Mouse (Mus musculus): ENCODE data around the gene Hoxa6.
A peak's percentile ranks its signal among the peaks of the same experiment; 100 is the strongest.

Gene Hoxa6

DNA sequence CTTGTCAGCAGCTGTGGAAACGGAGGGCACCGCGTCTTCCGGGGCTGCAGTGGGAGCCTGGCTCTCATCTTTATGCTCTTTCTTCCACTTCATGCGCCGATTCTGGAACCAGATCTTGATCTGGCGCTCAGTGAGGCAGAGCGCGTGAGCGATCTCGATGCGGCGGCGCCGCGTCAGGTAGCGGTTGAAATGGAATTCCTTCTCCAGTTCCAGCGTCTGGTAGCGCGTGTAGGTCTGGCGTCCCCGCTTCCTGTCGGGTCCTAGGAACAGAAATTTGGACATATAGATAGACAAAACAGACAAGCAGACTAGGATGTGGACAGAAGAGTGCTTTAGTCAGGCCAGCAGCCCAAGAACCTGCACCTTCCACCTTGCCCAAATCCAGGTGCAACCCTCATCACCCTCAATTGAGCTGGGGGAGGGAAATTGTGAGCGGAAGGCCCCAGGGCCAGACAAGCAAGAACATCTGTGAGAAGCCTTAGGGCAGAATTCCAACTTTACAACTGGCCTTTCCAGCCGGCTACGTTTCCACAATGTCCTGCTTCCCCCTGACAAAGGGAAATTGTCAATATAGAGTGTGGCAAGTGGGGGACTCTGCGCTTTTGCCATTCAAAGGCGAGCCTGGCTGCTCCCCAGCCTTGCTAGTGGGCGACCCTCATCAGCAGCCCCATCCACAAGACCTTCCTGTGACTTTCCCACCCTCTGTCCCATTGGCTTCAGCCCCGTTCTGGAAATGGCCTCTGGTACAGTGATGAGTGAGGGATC lies 7.4 kb upstream of the Hoxa6 start:
- no peak for DNase-seq (ENCODE audit: low spot score in 2 of 2)

- no peak for DNase-seq (ENCODE audit: low spot score in 2 of 2)
Observed at GRCm38 (mm10) chr6:52215070-52215469, 6.5 kb upstream of the Hoxa6 start.

DNA sequence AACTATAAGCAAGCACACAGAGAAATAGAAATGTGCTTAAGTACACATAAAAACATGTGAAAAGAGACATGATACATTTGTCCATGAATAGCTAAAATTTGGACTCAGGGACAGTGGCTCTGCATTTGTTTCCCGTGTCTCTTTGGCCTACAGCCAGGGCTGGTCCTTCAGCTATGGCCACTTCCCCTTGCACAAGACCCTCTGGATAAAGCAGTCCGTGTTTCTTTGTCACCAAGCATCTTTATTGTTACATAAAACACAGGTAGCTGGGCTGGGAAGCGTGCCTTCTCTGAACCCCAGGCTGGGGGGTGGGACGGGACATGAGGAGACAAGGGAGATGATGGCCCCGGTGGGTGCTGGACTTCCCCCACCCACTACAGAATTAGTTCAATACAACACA lies 5.7 kb upstream of the Hoxa6 start:
- no peak for DNase-seq (ENCODE audit: low spot score in 2 of 2)

GRCm38 (mm10) chr6:52213119-52213986 lies 4.8 kb upstream of the Hoxa6 start, which contains the start of the genes Hoxa3 and Gm28308:
Hoxa3 (minus strand) TSS chr6:52213336.
Gm28308 (minus strand) TSS chr6:52213339.
- DNase-seq (ENCODE audit: low spot score in 2 of 2) = no peak

- no peak for DNase-seq (ENCODE audit: low spot score in 2 of 2)
Observed at GRCm38 (mm10) chr6:52212556-52213118, 4.1 kb upstream of the Hoxa6 start.

GRCm38 (mm10) chr6:52211961-52212360 lies 3.4 kb upstream of the Hoxa6 start:
- DNase-seq (ENCODE audit: low spot score in 2 of 2) = no peak

- peak in 1 of 2 experiments; percentile 72 for DNase-seq (ENCODE audit: low spot score in 2 of 2)
Observed at GRCm38 (mm10) chr6:52211170-52211935, 2.8 kb upstream of the Hoxa6 start.

DNA sequence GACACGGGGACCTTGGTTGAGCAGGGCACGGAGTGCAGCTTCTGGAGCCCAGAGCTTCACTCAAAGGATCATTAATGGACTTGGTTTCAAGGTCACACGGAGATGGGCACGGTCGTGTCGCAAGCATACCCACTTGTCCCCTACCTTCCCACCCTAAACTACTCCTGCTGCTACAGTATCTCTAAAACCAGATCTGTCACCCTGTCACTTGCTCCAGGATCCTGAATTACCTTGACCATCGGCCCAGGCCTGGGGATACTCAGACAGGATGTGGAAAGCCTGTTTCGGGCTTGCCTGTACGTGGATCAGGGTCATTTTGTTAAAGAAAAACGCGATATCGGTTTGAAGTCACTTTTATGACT lies 1.1 kb upstream of the Hoxa6 start:
- DNase-seq (ENCODE audit: low spot score in 2 of 2) = no peak

DNA sequence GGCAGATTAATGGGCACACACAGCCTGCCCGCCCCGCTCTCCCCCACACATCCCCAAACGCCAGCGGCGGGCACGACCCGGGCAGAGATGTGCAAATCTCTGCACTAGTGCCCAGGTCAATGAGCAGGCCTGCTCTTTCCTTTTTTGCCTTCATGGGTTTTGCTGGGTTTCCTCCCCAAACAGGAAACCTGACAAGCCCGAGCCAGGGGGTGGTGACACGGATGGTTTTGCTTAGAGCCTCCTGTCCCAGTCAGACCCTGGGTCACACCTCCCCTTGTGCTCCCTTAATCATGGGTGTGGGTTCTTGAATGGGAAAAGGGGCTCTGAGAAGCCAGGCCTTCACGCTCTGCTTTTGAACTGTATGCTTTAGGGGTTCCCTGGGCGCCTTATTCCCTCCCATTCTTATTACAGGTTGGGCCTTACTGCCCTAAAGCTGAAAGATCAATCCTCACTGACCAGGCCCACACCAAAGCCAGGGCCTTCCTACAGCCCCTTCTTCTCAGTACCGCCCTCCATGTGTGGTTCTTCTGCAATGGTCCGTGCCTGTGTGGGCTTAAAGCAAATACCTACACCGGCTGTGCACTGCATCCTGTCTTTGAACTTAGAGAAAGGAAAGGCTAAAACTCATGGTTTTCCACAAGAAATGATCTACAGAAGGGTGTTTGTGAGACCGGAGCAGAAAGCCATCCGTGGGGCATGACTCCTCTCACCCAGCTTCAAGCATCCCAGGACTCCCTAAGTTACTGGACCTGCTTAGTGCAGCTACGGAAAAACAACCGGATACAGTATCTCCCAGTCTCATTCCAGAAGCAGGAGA lies 554 bp upstream of the Hoxa6 start:
- DNase-seq (ENCODE audit: low spot score in 2 of 2) = no peak

GRCm38 (mm10) chr6:52207684-52207976 lies 892 bp downstream of the Hoxa6 start:
- no peak for DNase-seq (ENCODE audit: low spot score in 2 of 2)

DNA sequence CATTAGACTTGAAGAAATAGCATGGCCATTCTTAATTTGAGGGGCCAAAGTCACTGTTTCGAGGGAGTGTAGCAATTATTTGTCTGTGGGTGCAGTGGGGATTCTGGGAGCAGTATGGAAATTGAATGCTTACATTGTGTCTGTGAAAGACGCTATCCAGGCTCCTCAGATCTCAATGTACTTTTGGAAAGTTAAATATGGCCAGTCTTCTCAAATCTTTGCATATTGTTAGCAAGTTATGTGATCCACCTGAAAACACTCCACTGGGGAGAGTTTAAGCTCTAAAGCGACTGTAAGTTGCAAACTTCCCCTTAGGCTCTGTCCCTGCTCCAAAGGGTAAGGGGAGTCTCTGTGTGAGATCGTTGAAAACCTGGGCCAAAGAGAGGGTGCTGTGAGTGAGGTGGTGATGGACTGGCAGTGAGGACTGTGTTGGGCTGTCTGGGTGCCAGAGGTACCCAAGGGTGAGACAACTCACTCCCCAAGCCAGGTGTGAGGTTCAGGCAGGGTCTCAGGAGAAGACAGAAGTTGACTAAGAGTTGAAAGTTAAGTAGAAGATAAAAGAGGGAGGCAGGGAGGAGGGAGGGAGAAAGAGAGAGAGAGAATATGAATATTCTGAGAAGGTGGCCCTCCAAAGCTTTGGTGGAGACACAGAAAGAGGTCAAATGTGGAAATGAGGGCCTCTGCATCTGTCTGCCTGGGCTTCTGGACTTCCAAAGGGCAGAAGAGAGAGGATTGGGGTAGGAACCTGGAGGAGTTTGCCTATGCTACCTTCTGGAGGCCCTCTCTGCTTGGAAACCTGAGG lies 1.4 kb downstream of the Hoxa6 start:
- DNase-seq (ENCODE audit: low spot score in 2 of 2) = no peak

DNA sequence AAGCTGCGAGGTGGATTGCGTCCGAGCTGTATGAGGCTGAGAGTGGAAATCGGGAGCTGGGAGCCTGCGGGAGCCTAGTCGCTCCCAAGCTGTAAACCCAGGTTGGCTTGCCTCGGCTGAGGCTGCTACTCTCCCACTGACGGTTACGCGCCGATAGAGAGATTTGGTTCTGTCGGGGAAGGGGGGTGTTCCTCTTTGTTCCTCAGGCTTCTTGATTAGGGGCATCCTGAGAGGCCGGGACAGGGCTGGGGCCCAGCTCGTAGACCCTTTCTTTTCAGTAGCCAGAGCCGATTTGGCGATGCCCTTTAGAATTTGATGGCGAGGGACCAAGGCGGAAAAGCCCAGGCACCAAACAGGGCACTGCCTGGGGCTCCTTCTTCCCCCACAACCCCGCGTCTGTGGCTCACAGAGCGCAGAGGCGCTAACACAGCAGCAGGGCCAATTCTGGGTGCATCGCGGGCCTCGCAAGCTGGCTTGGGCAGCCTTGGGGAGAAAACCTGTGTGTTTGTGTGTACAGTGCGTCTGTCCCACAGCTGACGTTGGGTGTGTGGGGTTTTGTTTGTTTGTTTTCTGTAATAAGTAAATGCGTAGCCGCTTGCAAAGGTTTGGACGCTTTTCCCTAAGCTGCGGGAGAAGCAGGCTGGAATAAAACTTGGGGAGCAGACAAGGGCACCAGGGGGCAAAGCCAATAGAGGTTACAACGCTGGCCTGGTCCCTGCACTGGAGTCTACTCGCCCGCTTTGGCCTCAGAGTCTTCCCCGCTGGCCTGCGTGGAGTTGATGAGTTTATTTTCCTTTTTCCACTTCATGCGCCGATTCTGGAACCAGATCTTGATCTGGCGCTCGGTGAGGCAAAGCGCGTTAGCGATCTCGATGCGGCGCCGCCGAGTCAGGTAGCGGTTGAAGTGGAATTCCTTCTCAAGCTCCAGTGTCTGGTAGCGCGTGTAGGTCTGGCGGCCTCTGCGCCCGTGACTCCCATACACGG lies 2.6 kb downstream of the Hoxa6 start:
- no peak for DNase-seq (ENCODE audit: low spot score in 2 of 2)

- no peak for DNase-seq (ENCODE audit: low spot score in 2 of 2)
Observed at GRCm38 (mm10) chr6:52205221-52205620, 3.3 kb downstream of the Hoxa6 start.

- DNase-seq (ENCODE audit: low spot score in 2 of 2) = no peak
Observed at GRCm38 (mm10) chr6:52204050-52204752, 4.3 kb downstream of the Hoxa6 start, which contains the start of gene Hoxa5. Hoxa5 (minus strand) TSS chr6:52204587.

DNA sequence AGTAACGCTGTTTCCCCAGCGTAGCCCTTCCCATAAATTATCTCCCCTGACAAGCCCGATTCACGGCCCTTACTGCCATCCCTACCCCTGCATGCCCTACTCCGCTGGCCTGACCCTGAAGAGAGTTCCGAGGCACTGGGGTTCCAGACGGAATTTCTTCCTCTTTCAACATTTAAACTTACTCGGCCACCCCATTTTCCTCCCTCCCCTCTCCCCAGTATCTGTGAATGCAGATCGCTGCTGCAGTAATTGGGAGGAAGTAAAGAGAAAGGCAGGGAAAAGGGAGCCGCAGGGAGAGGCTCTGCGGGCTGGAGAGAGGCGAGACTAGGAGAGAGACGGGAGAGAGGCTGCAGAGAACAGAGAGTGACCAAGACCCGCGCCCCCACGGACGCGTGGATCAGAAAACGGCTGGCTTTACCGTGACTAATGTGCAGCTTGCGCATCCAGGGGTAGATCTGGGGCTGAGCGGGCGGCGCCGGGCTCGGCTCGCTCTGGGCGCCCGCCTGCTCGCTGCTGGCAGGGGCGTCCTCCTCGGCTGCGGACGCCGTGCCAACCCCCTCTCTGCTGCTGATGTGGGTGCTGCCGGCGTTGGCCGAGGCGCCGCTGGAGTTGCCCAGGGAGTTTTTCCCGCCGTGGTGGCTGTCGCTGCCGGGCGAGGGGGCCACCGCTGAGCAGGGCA lies 5.0 kb downstream of the Hoxa6 start:
- no peak for DNase-seq (ENCODE audit: low spot score in 2 of 2)

DNA sequence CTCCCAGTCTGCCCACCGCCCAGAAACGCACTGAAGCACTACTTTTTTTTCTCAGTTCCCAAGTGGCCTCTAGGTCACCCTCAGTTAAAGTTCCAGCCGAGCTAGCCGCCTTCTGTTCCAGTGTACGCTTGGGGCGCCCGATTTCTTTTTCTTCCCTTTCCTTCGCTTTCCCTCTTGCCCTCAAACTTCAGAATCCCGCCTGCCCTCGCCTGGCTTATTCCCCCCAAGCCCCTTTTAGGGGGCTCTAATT lies 5.5 kb downstream of the Hoxa6 start:
- no peak for DNase-seq (ENCODE audit: low spot score in 2 of 2)

DNA sequence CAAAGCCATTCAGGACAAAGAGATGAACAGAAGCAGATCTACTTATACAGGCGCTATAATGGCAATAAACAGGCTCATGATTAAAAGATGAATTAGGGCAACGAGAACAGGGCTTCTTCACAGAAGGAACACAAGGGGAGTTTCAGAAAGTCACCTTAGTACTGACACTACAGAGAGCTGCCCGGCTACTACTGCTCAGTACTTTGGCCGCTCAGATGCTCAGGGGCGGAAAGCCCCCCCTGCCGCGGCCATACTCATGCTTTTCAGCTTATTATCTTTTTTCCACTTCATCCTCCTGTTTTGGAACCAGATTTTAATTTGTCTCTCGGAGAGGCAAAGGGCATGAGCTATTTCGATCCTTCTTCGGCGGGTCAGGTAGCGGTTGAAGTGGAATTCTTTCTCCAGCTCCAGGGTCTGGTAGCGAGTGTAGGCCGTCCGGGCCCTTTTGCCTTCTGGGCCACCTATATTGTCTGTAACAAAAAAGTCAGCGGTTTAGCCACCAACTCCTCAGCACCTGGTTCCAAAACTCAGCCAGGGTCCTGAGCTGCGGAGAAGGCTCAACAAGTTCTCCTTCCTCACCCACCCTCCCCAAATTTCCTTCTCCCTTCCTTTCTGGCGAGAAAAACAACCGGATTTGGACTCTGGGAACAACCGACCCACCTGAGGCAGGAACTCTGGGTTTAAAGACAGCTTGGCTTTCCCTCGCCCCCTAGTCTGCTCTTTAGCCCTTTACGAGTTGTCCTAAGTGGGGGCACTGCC lies 6.0 kb downstream of the Hoxa6 start:
- no peak for DNase-seq (ENCODE audit: low spot score in 2 of 2)

Measured in thymus, postnatal 10 days (tissue).